Mouse (Mus musculus) CH12.LX (cell line): ENCODE results near the gene Olfr568.

Source experiments
- CTCF ChIP-seq, 2 experiments: IDR thresholded peaks in 1 of 2; conservative IDR thresholded peaks in 1 of 2; 2 replicates each; pipeline ENCODE4 v1.5.1; 2011 to 2012; ENCODE audit warnings: low read depth in 2 of 2, low read length in 2 of 2, improper control_type of control experiment in 1 of 2, inconsistent platforms in 1 of 2, mild to moderate bottlenecking in 1 of 2, moderate library complexity in 1 of 2
- HCFC1 ChIP-seq: IDR thresholded peaks from 2 replicates; pipeline ENCODE4 v1.6.1; 2012; ENCODE audit warnings: low read depth, mild to moderate bottlenecking, inconsistent platforms, low read length, improper control_type of control experiment
- MYC ChIP-seq: IDR thresholded peaks from 2 replicates; pipeline ENCODE4 v1.6.1; 2011; ENCODE audit warnings: low read depth, mild to moderate bottlenecking, improper control_type of control experiment, low read length
- POLR2A ChIP-seq: IDR thresholded peaks from 2 replicates; pipeline ENCODE4 v1.6.1; 2011; ENCODE audit warnings: low read depth, mild to moderate bottlenecking, improper control_type of control experiment, low read length

DNA sequence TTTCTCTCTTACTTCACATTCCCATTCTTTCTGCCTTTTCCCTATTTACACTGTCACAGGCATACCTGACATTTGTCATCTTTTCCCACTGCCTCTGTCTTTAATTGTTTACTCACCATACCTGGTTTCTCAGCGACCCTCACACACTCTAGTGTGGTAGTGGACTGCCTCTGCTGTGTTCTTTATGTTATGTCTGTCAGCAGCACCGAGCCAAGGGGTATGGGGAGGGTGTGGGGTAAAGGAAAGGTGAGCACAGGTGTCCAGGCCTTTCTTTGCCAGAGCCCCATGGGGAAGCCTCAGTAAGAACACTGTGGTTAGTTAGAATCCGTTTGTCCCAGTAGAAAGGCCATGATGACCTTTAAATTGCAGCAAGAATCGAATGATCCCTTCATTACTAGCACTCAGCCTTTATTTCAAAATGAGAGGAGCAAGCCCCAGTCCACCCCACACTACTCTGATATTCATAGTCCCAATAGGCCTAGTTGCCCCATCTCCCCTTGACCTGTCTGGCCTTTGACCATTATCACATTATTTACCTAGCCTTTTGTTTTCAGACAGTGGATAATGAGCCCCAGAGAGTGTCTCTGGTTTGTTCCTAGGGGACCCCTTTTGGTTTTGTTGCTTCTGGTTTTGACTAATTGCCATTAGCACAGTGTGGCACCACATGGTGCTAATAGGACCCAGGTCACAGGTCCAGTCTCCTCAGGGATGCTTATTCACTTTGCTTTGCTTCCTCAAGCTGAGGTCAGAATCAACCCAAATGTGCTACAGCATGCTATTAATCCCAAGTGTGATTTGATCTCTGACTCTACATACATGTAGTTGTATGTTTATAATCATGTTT is 40.3 kb downstream of the Olfr568 start, which contains the start of gene Olfr571:
- TF ChIP-seq MYC (no peak), HCFC1 (no peak), CTCF (conservative IDR thresholded peaks at IDR 0.05 in 1 of 2, IDR thresholded peaks at IDR 0.05 in 1 of 2; ENCODE audit: low read depth in 2 of 2, low read length in 2 of 2) (no peak), POLR2A (no peak)
